Mouse (Mus musculus) midbrain, embryonic 12.5 days (tissue): ENCODE data around the gene Btrc. TPM values are rescaled to one million over a fixed set of nuclear protein-coding genes. Genes with fewer than 3 reads are reported as not detected.

Experiments used
- ATAC-seq: fragments of 200-750 bp; cut with Nextera tagmentation; 2 replicates; pipeline ENCODE4 v1.8.0; 2017; ENCODE audit warnings: low read depth, moderate TSS enrichment, moderate library complexity; ENCODE audit not compliant: low FRiP score
- H3K27ac ChIP-seq: fragments of 300-500 bp; sonication (generic); replicated peaks from 2 replicates; pipeline ENCODE4 v1.5.1; 2016; ENCODE audit warnings: mild to moderate bottlenecking
- H3K27me3 ChIP-seq: fragments of 300-500 bp; sonication (generic); 2 replicates; pipeline ENCODE4 v1.6.1; 2016; ENCODE audit warnings: mild to moderate bottlenecking
- H3K36me3 ChIP-seq: fragments of 300-500 bp; sonication (generic); 2 replicates; pipeline ENCODE4 v1.6.1; 2016
- H3K4me1 ChIP-seq: fragments of 300-500 bp; sonication (generic); 2 replicates; pipeline ENCODE4 v1.6.1; 2016
- H3K4me2 ChIP-seq: fragments of 300-500 bp; sonication (generic); replicated peaks from 2 replicates; pipeline ENCODE4 v1.6.1; 2016; ENCODE audit warnings: mild to moderate bottlenecking, moderate library complexity
- H3K4me3 ChIP-seq: fragments of 300-500 bp; sonication (generic); 2 replicates; pipeline ENCODE4 v1.5.1; 2016; ENCODE audit warnings: mild to moderate bottlenecking
- H3K9ac ChIP-seq: fragments of 300-500 bp; sonication (generic); replicated peaks from 2 replicates; pipeline ENCODE4 v1.6.1; 2016; ENCODE audit warnings: mild to moderate bottlenecking, moderate library complexity
- H3K9me3 ChIP-seq: fragments of 300-500 bp; sonication (generic); 2 replicates; pipeline ENCODE4 v1.6.1; 2016; ENCODE audit warnings: mild to moderate bottlenecking
- WGBS: fragments of 180-500 bp; shearing (Covaris S2); methylation state at CpG from one replicate; pipeline ENCODE4 v1.1.7; 2016; 5-methylcytosine and 5-hydroxymethylcytosine counted together
- polyA plus RNA-seq: library from polyadenylated mRNA; unstranded; fragments of >200 nt; fragmentation: Nextera tagmentation; extraction: Ambion mirVana; gene quantifications from 2 replicates; pipeline ENCODE4 v1.2.1, GENCODE M21; 2016

The Btrc gene
- polyA plus RNA-seq, 1 experiment from 2014 or later: 56.5 TPM

GRCm38 (mm10) chr19:45447886-45448285 is 84.4 kb downstream of the Btrc start:
- Histone ChIP-seq H3K27ac (no peak overlapping the region), H3K27me3 (peaks cover 11% of the 10 kb centered on the region), H3K4me3 (no peak overlapping the region), H3K9me3 (no peaks in the 10 kb centered on the region), H3K36me3 (no peaks in the 10 kb centered on the region), H3K4me1 (peaks cover 19% of the 10 kb centered on the region), H3K4me2 (no peak overlapping the region), H3K9ac (no peak overlapping the region)
- no peak for ATAC-seq
- 87% methylated on average over 1 of the region's 1 CpGs for WGBS

GRCm38 (mm10) chr19:45454391-45454790 is 90.9 kb downstream of the Btrc start:
- WGBS: 92% methylated on average over 3 of the region's 3 CpGs
- Histone ChIP-seq H3K4me2 (no peak overlapping the region), H3K36me3 (no peaks in the 10 kb centered on the region), H3K27me3 (peaks cover 28% of the 10 kb centered on the region), H3K4me1 (peaks cover 9% of the 10 kb centered on the region; the same call in 1 of the 2 replicates), H3K4me3 (no peak overlapping the region), H3K9me3 (no peaks in the 10 kb centered on the region), H3K27ac (no peak overlapping the region), H3K9ac (no peak overlapping the region)
- no peak for ATAC-seq

DNA sequence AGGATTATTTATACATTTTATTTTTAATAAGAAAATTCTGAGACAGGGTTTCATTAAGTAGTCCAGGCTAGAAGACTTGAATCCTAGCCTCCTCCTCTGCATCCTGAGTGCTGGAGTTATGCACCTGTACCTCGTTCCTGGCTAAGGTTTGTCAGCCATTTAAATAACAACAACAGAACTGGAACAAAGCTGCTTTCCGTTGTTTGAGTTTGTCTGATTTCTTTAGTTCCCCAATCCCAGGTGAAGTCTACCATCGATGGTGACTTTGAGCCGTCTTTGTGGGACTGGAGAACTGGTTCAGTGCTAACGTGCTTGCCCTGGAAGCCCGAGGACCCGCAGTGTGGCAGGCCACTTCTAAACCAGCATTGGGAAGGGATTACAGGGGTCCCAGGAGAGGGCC is 93.4 kb downstream of the Btrc start:
- Histone ChIP-seq H3K27ac (no peak overlapping the region), H3K36me3 (no peaks in the 10 kb centered on the region), H3K4me3 (no peak overlapping the region), H3K9ac (no peak overlapping the region), H3K27me3 (peaks cover 41% of the 10 kb centered on the region), H3K4me2 (no peak overlapping the region), H3K4me1 (peaks cover 22% of the 10 kb centered on the region), H3K9me3 (no peaks in the 10 kb centered on the region)
- WGBS: 79% methylated on average over 7 of the region's 7 CpGs
- no peak for ATAC-seq

- Histone ChIP-seq H3K36me3 (no peaks in the 10 kb centered on the region), H3K27me3 (peaks cover 44% of the 10 kb centered on the region), H3K27ac (no peak overlapping the region), H3K4me3 (no peak overlapping the region), H3K4me2 (no peak overlapping the region), H3K9me3 (no peaks in the 10 kb centered on the region), H3K9ac (no peak overlapping the region), H3K4me1 (peaks cover 22% of the 10 kb centered on the region)
- WGBS: 6% methylated on average over 7 of the region's 7 CpGs
- ATAC-seq: 0 out of 2 replicates have a peak, but pooled peaks have one; percentile 19
Observed at GRCm38 (mm10) chr19:45458702-45459101, 95.2 kb downstream of the Btrc start.

- no peak for ATAC-seq
- H3K4me1 ChIP-seq: peaks cover 22% of the 10 kb centered on the region
- H3K9ac ChIP-seq: no peak overlapping the region
- no peaks in the 10 kb centered on the region for H3K36me3 ChIP-seq
- H3K4me3 ChIP-seq: no peak overlapping the region
- H3K9me3 ChIP-seq: no peaks in the 10 kb centered on the region
- H3K4me2 ChIP-seq: no peak overlapping the region
- 43% methylated on average over 9 of the region's 9 CpGs for WGBS
- H3K27me3 ChIP-seq: peaks cover 37% of the 10 kb centered on the region
- 0 out of 2 replicates have a peak overlapping the region, but pooled peaks have one; percentile 6 for H3K27ac ChIP-seq
Observed at GRCm38 (mm10) chr19:45459931-45460665, 96.6 kb downstream of the Btrc start.

- ATAC-seq: no peak
- no peak overlapping the region for H3K27ac ChIP-seq
- H3K9me3 ChIP-seq: no peaks in the 10 kb centered on the region
- peaks cover 40% of the 10 kb centered on the region for H3K27me3 ChIP-seq
- H3K4me3 ChIP-seq: no peak overlapping the region
- H3K4me1 ChIP-seq: peaks cover 22% of the 10 kb centered on the region
- no peaks in the 10 kb centered on the region for H3K36me3 ChIP-seq
- H3K9ac ChIP-seq: no peak overlapping the region
- H3K4me2 ChIP-seq: no peak overlapping the region
- WGBS: 64% methylated on average over 10 of the region's 10 CpGs
Observed at GRCm38 (mm10) chr19:45460749-45461736, 97.5 kb downstream of the Btrc start.

DNA sequence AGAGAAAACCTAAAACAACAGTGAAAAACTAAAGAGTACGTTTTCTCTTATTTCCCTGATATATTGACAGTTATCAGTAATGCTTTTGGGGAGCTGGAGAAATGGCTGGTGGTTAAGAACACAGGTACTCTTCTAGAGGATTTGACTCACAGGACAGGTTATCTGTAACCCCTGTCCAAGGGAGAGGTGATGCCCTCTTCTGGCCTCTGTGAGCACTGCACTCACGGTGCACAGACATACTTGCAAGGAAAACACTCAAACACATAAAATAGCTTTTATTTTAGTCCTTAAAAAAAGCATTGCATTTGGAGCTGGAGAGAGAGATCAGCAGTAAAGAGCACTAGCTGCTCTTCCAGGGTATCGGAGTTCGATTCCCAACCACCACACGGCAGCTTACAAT is 106.2 kb downstream of the Btrc start:
- no peak for ATAC-seq
- H3K27me3 ChIP-seq: peaks cover 13% of the 10 kb centered on the region
- peaks cover 8% of the 10 kb centered on the region for H3K4me1 ChIP-seq
- 97% methylated on average over 5 of the region's 5 CpGs for WGBS
- H3K4me3 ChIP-seq: no peak overlapping the region
- H3K9me3 ChIP-seq: no peaks in the 10 kb centered on the region
- no peak overlapping the region for H3K4me2 ChIP-seq
- H3K27ac ChIP-seq: no peak overlapping the region
- H3K36me3 ChIP-seq: 0 out of 2 replicates have a peak, but pooled peaks cover 3% of the 10 kb centered on the region
- H3K9ac ChIP-seq: no peak overlapping the region

- no peak overlapping the region for H3K27ac ChIP-seq
- peaks cover 27% of the 10 kb centered on the region for H3K4me1 ChIP-seq
- H3K4me3 ChIP-seq: no peak overlapping the region
- H3K4me2 ChIP-seq: no peak overlapping the region
- H3K27me3 ChIP-seq: peaks cover 16% of the 10 kb centered on the region
- H3K9ac ChIP-seq: no peak overlapping the region
- 0 out of 2 replicates have a peak, but pooled peaks cover 3% of the 10 kb centered on the region for H3K36me3 ChIP-seq
- 55% methylated on average over 11 of the region's 11 CpGs for WGBS
- no peaks in the 10 kb centered on the region for H3K9me3 ChIP-seq
- ATAC-seq: no peak
Observed at GRCm38 (mm10) chr19:45472691-45473520, 109.4 kb downstream of the Btrc start.

DNA sequence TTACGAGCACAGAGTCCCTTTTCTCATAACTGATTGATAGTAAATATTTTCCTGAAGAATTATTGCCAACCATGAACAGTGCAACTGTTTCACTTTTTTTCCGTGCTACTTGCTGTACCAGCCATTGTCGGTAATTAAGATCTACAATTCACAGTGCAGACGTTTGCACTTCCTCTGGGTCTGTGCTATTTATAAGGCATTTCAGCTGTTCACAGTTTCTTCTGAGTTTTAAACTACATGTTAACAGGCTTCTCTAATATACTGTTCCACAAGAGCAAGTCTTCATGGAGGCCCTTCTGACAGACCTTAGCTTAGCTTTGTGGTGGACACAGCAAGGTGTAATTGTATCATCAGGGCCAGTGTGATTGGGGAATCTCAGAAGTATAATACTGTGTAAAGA is 111.2 kb downstream of the Btrc start:
- Histone ChIP-seq H3K4me3 (no peak overlapping the region), H3K36me3 (0 out of 2 replicates have a peak, but pooled peaks cover 3% of the 10 kb centered on the region), H3K4me2 (no peak overlapping the region), H3K27me3 (peaks cover 16% of the 10 kb centered on the region), H3K27ac (no peak overlapping the region), H3K9ac (no peak overlapping the region), H3K4me1 (peaks cover 27% of the 10 kb centered on the region), H3K9me3 (no peaks in the 10 kb centered on the region)
- WGBS: 90% methylated on average over 4 of the region's 4 CpGs
- ATAC-seq: no peak

DNA sequence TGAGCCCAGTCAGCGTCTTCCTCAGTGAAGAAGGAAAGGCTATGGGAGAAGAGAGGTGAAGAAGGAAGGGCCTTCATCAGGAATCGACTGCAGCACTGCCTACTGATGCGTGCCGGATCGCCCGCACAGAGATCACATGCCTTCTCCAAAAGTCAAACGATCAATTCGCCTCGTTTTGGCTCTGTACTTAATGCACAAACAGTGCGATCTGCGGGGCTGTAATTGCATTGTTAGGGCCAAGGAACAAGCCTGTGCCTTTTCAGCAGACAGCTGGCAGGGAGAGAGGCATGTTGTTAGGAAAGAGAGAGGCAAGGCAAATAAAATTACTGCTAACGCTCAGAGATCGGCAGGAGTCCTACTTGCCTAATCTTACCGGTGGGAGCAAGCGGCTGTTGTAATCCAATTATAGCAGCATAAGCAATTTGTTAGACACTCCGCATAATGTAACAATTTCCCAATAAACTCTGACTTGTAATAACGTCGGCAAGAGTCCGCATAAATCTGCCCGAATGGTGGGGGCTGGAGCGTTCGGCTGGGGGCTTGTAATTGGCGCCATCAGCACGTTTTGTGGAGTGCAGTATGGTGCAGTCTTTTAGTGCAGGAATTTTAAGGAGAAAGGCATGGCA is 112.5 kb downstream of the Btrc start:
- no peak for ATAC-seq
- H3K27me3 ChIP-seq: peaks cover 16% of the 10 kb centered on the region
- H3K4me2 ChIP-seq: peak overlapping the region; percentile 37
- 31% methylated on average over 24 of the region's 24 CpGs for WGBS
- peaks cover 27% of the 10 kb centered on the region for H3K4me1 ChIP-seq
- H3K36me3 ChIP-seq: 0 out of 2 replicates have a peak, but pooled peaks cover 3% of the 10 kb centered on the region
- no peak overlapping the region for H3K9ac ChIP-seq
- H3K9me3 ChIP-seq: no peaks in the 10 kb centered on the region
- peak overlapping the region; percentile 46; the same call in 1 of the 2 replicates for H3K27ac ChIP-seq
- 0 out of 2 replicates have a peak overlapping the region, but pooled peaks have one; percentile 12 for H3K4me3 ChIP-seq

DNA sequence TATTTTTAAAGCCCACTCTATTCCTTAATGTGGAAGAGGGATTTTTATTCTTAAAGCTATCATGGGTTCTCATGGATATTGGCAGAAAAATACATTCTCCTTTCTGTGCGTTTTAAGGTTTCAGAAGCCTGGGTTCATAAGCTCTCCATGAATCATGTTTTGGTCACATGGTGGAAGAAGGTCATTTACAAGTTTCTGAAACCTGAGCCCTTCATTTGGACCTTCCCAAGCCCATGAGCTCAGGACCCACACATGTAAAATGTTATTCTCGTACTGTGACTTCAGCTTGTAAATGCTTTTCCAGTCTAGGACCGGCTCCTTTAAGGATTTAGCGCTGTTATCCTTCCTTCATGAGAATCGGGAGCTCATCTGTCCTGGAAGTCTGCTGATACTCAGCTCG is 116.0 kb downstream of the Btrc start:
- no peak overlapping the region for H3K4me3 ChIP-seq
- no peak overlapping the region for H3K4me2 ChIP-seq
- 94% methylated on average over 6 of the region's 6 CpGs for WGBS

More for the DNA sequence above, 116.0 kb downstream of the Btrc start:
- H3K27me3 ChIP-seq: peaks cover 12% of the 10 kb centered on the region
- ATAC-seq: no peak
- H3K36me3 ChIP-seq: no peaks in the 10 kb centered on the region
- H3K27ac ChIP-seq: no peak overlapping the region
- H3K9me3 ChIP-seq: no peaks in the 10 kb centered on the region
- peaks cover 19% of the 10 kb centered on the region for H3K4me1 ChIP-seq
- H3K9ac ChIP-seq: no peak overlapping the region
